Mouse (Mus musculus) olfactory bulb, adult 2 months (tissue): ENCODE data around the gene Smoc2.

Experiments
- CTCF ChIP-seq: fragments of 200-500 bp; IDR thresholded peaks from 2 replicates; pipeline ENCODE4 v1.5.1; 2012; ENCODE audit warnings: low read depth, mild to moderate bottlenecking, low read length, moderate library complexity; ENCODE audit not compliant: insufficient read depth
- POLR2A ChIP-seq: fragments of 200-500 bp; IDR thresholded peaks from 2 replicates; pipeline ENCODE4 v1.6.1; 2012; ENCODE audit warnings: mild to moderate bottlenecking, low read depth, low read length, moderate library complexity; ENCODE audit not compliant: insufficient read depth

GRCm38 (mm10) chr17:14258906-14259305 is 20.4 kb upstream of the Smoc2 start:
- TF ChIP-seq CTCF (no peak), POLR2A (no peak)
